Mouse (Mus musculus) lung, embryonic 14.5 days (tissue): ENCODE data around the gene Ccdc114. TPM values are rescaled to one million over a fixed set of nuclear protein-coding genes. Genes with fewer than 3 reads are reported as not detected.
A peak's percentile ranks its signal among the peaks of the same experiment; 100 is the strongest.
"Not testable (repeated sequence)": the region's sequence is repeated elsewhere in the genome, so short reads cannot be mapped to it uniquely, and the experiment has no call there.

Experiments
- ATAC-seq: fragments of 200-750 bp; cut with Nextera tagmentation; 2 replicates; pipeline ENCODE4 v1.8.0; 2017; ENCODE audit warnings: mild to moderate bottlenecking, moderate TSS enrichment, moderate library complexity; ENCODE audit not compliant: insufficient read depth
- DNase-seq: peaks from one replicate; pipeline ENCODE4 v3.0.0-alpha.2; 2015
- H3K27ac ChIP-seq: fragments of 300-500 bp; sonication (generic); 2 replicates; pipeline ENCODE4 v1.5.1; 2014; ENCODE audit warnings: low read depth, mild to moderate bottlenecking, moderate library complexity
- H3K27me3 ChIP-seq: fragments of 300-500 bp; sonication (generic); 2 replicates; pipeline ENCODE4 v1.6.1; 2014; ENCODE audit warnings: low read length, control low read depth; ENCODE audit not compliant: insufficient read depth
- H3K36me3 ChIP-seq: fragments of 300-500 bp; sonication (generic); 2 replicates; pipeline ENCODE4 v1.6.1; 2014; ENCODE audit warnings: control low read depth; ENCODE audit not compliant: insufficient read depth
- H3K4me1 ChIP-seq: fragments of 300-500 bp; sonication (generic); 2 replicates; pipeline ENCODE4 v1.6.1; 2014; ENCODE audit warnings: antibody characterized with exemption, control low read depth; ENCODE audit not compliant: insufficient read depth
- H3K4me2 ChIP-seq: fragments of 300-500 bp; sonication (generic); 2 replicates; pipeline ENCODE4 v1.6.1; 2014; ENCODE audit warnings: mild to moderate bottlenecking
- H3K4me3 ChIP-seq: fragments of 300-500 bp; sonication (generic); 2 replicates; pipeline ENCODE4 v1.5.1; 2014; ENCODE audit warnings: low read depth, low read length
- H3K9ac ChIP-seq: fragments of 300-500 bp; sonication (generic); 2 replicates; pipeline ENCODE4 v1.6.1; 2014
- H3K9me3 ChIP-seq: fragments of 300-500 bp; sonication (generic); 2 replicates; pipeline ENCODE4 v1.6.1; 2016; ENCODE audit warnings: low read depth, low read length, control low read depth
- CTCF ChIP-seq: IDR thresholded peaks from 2 replicates; pipeline ENCODE4 v1.5.1; 2016; ENCODE audit warnings: antibody characterized with exemption, low read depth
- WGBS: fragments of 180-500 bp; shearing (Covaris S2); extraction: QIAGEN DNeasy Blood & Tissue Kit; methylation state at CpG from one replicate; pipeline ENCODE4 v1.1.7; 2014; 5-methylcytosine and 5-hydroxymethylcytosine counted together
- polyA plus RNA-seq: library from polyadenylated mRNA; unstranded; fragments of >200 nt; fragmentation: Nextera tagmentation; extraction: Ambion mirVana; gene quantifications from 2 replicates; pipeline ENCODE4 v1.2.1, GENCODE M21; 2014

The Ccdc114 gene
- polyA plus RNA-seq, 1 experiment from 2014 or later: 4.4 TPM

GRCm38 (mm10) chr7:45895931-45896516, 27.8 kb upstream of the Ccdc114 start:
- Histone ChIP-seq H3K27me3 (no peaks in the 10 kb centered on the region), H3K36me3 (no peaks in the 10 kb centered on the region), H3K9ac (no peak overlapping the region), H3K9me3 (no peaks in the 10 kb centered on the region), H3K4me2 (peak overlapping the region; percentile 96), H3K4me1 (0 out of 2 replicates have a peak, but pooled peaks cover 6% of the 10 kb centered on the region), H3K4me3 (peak overlapping the region; percentile 49), H3K27ac (peak overlapping the region; percentile 52; the same call in 1 of the 2 replicates)
- WGBS: 61% methylated on average over 6 of the region's 6 CpGs
- DNase-seq: no peak
- no peak for TF ChIP-seq CTCF
- ATAC-seq: 0 out of 2 replicates have a peak, but pooled peaks have one; percentile 29

DNA sequence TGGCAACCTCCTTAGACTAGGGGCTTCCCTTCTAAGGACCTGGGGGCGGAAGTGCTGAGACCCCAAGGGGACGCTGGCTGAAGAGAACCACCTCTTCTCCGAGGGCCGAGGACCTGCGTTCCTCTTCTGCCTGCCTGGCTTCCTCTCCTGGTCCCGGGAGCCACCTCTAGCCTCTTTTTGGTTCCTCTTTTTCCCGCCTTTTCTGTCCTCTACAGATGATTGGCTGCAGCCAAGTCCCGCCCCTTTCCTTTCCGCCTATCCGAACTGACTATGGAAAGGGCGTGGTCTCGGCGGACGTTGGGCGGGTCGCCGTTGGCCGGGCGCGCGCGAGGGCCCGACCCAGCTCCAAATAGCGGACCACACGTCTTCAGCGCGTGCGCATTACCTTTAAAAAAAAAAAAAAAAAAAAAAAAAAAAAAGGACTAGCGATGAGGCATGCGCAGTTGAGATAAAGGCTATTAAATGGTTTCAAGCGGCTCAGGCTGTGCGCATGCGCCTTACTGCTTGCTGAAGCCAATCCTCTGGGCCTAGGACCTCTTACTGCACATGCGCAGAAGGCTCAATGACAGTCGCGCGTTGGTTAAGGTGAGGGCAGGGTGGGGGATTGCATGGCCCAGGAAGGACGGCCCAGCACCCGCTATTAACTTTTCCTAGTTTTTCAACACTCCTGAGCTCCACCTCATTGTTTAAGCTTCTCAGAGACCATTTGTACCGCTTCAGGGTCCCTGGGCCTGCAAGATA, 27.2 kb upstream of the Ccdc114 start, which contains the start of the genes Syngr4 and Tmem143:
Gene Syngr4 (minus strand): TSS at position 198 of the 741 bp plus-strand sequence.
Gene Tmem143 (plus strand): TSS at position 425 of the 741 bp plus-strand sequence.
- ATAC-seq (peak; percentile 87), DNase-seq (peak; percentile 100)
- Histone ChIP-seq H3K27me3 (no peaks in the 10 kb centered on the region), H3K9ac (peak within 1 kb of the TSS; percentile 69), H3K27ac (peak within 1 kb of the TSS; percentile 81), H3K9me3 (no peaks in the 10 kb centered on the region), H3K4me2 (peak within 1 kb of the TSS; percentile 96), H3K36me3 (no peaks in the 10 kb centered on the region), H3K4me3 (peak within 1 kb of the TSS; percentile 49), H3K4me1 (0 out of 2 replicates have a peak, but pooled peaks cover 6% of the 10 kb centered on the region)
- no peak for TF ChIP-seq CTCF
- under 1% methylated on average over 40 of the region's 40 CpGs for WGBS

- Histone ChIP-seq H3K4me1 (0 out of 2 replicates have a peak, but pooled peaks cover 6% of the 10 kb centered on the region), H3K36me3 (no peaks in the 10 kb centered on the region), H3K4me3 (peak overlapping the region; percentile 49), H3K9ac (peak overlapping the region; percentile 69), H3K9me3 (no peaks in the 10 kb centered on the region), H3K4me2 (peak overlapping the region; percentile 96), H3K27ac (peak overlapping the region; percentile 81), H3K27me3 (no peaks in the 10 kb centered on the region)
- 3% methylated on average over 19 of the region's 19 CpGs for whole genome bisulfite sequencing
- 0 out of 2 replicates have a peak, but pooled peaks have one; percentile 4 for TF ChIP-seq CTCF
- DNase-seq: peak; percentile 77
- ATAC-seq: peak; percentile 69
These were observed 26.6 kb upstream of the Ccdc114 start for GRCm38 (mm10) chr7:45897258-45897757.

DNA sequence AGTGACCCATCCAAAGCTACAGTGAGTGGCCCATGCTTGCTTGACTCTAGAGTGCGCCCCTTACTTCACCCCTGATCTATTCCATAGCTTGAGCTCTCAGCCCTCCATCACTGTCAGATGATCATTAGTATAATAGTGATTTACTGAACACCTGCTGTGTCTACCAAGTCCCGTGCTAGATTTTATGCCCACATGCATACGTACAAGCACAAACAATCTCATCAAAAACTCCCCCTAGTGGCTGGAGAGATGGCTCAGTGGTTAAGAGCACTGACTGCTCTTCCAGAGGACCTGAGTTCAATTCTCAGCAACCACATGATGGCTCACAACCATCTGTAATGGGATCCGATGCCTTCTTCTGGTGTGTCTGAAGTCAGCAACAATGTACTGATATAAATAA, 25.7 kb upstream of the Ccdc114 start:
- peak; percentile 55 for TF ChIP-seq CTCF
- not testable (repeated sequence) for H3K36me3 ChIP-seq, H3K9me3 ChIP-seq, H3K27me3 ChIP-seq, H3K9ac ChIP-seq, ATAC-seq, H3K4me1 ChIP-seq
- DNase-seq: peak; percentile 70
- H3K4me3 ChIP-seq: peak overlapping the region; percentile 49; the same call in 1 of the 2 replicates
- H3K4me2 ChIP-seq: peak overlapping the region; percentile 96
- 0 out of 2 replicates have a peak overlapping the region, but pooled peaks have one; percentile 81 for H3K27ac ChIP-seq
- 63% methylated on average over 4 of the region's 4 CpGs for WGBS

DNA sequence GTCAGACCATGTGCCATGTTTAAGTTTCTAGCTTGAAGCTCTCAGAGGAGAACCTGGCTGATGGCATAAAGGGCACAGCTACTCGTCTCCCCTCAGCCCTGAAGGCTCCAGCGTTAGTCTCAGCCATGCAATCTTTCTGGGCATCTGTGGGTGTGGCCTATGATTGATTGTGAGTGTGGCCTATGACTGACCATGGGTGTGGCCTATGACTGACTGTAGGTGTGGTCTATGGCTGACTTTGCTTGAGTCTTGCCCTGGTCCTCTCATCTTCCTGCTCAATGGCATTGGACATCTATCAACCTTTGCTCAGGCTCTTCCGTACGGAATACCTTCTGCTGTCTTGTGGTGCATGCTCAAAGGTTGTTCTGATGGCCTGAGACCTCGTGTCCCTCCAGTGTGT, 22.3 kb upstream of the Ccdc114 start:
- Histone ChIP-seq H3K4me3 (no peak overlapping the region), H3K9ac (no peak overlapping the region), H3K27ac (no peak overlapping the region), H3K9me3 (no peaks in the 10 kb centered on the region), H3K27me3 (no peaks in the 10 kb centered on the region), H3K4me2 (no peak overlapping the region), H3K4me1 (0 out of 2 replicates have a peak, but pooled peaks cover 6% of the 10 kb centered on the region), H3K36me3 (no peaks in the 10 kb centered on the region)
- 49% methylated on average over 5 of the region's 5 CpGs for WGBS
- no peak for TF ChIP-seq CTCF
- no peak for ATAC-seq
- peak; percentile 46 for DNase-seq

DNA sequence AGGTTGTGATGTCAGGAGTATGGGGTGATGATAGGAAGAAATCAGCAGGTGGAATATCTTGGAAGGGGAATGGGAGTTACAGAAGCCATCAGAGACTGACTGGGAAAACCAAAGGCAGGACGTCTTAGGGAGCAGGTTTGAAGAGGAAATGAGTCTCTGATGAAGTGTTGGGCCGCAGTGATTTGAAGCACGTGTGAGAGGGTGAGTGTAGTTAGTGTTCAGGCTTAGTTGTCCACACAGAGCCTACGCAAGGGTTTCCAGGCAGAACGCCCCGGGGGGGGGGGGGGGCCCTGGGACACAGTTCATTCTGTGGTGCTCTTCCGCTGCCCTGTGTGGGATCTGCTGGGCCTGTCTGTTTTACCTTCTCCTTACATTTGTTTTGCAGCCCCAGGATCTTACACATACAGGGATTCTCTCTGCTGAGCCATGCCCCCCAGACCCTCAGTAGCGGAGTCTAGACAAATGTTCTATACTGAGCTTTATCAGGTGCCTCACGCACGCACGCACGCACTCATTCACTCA, 21.3 kb upstream of the Ccdc114 start:
- TF ChIP-seq CTCF: no peak
- no peaks in the 10 kb centered on the region for H3K9me3 ChIP-seq
- no peak overlapping the region for H3K4me2 ChIP-seq
- 60% methylated on average over 12 of the region's 12 CpGs for WGBS
- H3K9ac ChIP-seq: no peak overlapping the region
- DNase-seq: peak; percentile 36
- H3K4me1 ChIP-seq: 0 out of 2 replicates have a peak, but pooled peaks cover 5% of the 10 kb centered on the region
- H3K36me3 ChIP-seq: peaks cover 4% of the 10 kb centered on the region; the same call in 1 of the 2 replicates
- no peak overlapping the region for H3K4me3 ChIP-seq
- no peaks in the 10 kb centered on the region for H3K27me3 ChIP-seq
- H3K27ac ChIP-seq: no peak overlapping the region
- no peak for ATAC-seq
